Mouse (Mus musculus) MEL (cell line): Measurements from ENCODE around the gene Lrrc4b. TPM values are rescaled to one million over a fixed set of nuclear protein-coding genes. Genes with fewer than 3 reads are reported as not detected.

Source experiments
- DNase-seq: peaks from one replicate; pipeline ENCODE4 v3.0.0; 2011; ENCODE audit warnings: low read depth, low spot score
- H3K27ac ChIP-seq: 2 replicates; pipeline ENCODE4 v1.5.1; 2012; ENCODE audit warnings: low read depth, mild to moderate bottlenecking, control low read depth, low read length, moderate library complexity; ENCODE audit not compliant: control insufficient read depth
- H3K27me3 ChIP-seq, 2 experiments: fragments of 150-350 bp in 1 of 2; sonication (generic) in 1 of 2; 2 replicates each; pipeline ENCODE4 v1.6.1; 2012; ENCODE audit warnings: low read length in 2 of 2, mild to moderate bottlenecking in 2 of 2, improper control_type of control experiment in 1 of 2, moderate library complexity in 1 of 2; ENCODE audit not compliant: insufficient read depth in 2 of 2, control insufficient read depth in 1 of 2
- H3K36me3 ChIP-seq, 2 experiments: 2 replicates each; pipeline ENCODE4 v1.6.1; 2012 to 2014; ENCODE audit warnings: low read length in 2 of 2, improper control_type of control experiment in 1 of 2, inconsistent platforms in 1 of 2, mild to moderate bottlenecking in 1 of 2; ENCODE audit not compliant: insufficient read depth in 2 of 2, control insufficient read depth in 1 of 2
- H3K4me1 ChIP-seq, 2 experiments: fragments of 150-350 bp in 1 of 2; sonication (generic) in 1 of 2; 2 replicates each; pipeline ENCODE4 v1.6.1; 2012; ENCODE audit warnings: low read length in 2 of 2, improper control_type of control experiment in 1 of 2, mild to moderate bottlenecking in 1 of 2; ENCODE audit not compliant: insufficient read depth in 2 of 2, control insufficient read depth in 1 of 2
- H3K4me3 ChIP-seq, 2 experiments: fragments of 150-350 bp in 1 of 2; sonication (generic) in 1 of 2; 2 replicates each; pipeline ENCODE4 v1.5.1; 2012; ENCODE audit warnings: low read depth in 2 of 2, low read length in 2 of 2, mild to moderate bottlenecking in 2 of 2, moderate library complexity in 2 of 2, control low read depth in 1 of 2, improper control_type of control experiment in 1 of 2; ENCODE audit not compliant: control insufficient read depth in 1 of 2, insufficient read depth in 1 of 2
- H3K79me2 ChIP-seq: 2 replicates; pipeline ENCODE4 v1.6.1; 2012; ENCODE audit warnings: mild to moderate bottlenecking, low read length, moderate library complexity; ENCODE audit not compliant: control insufficient read depth, poor library complexity, insufficient read depth
- H3K9ac ChIP-seq: 2 replicates; pipeline ENCODE4 v1.6.1; 2012; ENCODE audit warnings: low read depth, mild to moderate bottlenecking, control low read depth, low read length, moderate library complexity; ENCODE audit not compliant: control insufficient read depth, poor library complexity, severe bottlenecking
- H3K9me3 ChIP-seq: fragments of 150-350 bp; sonication (generic); replicated peaks from 2 replicates; pipeline ENCODE4 v1.6.1; 2012; ENCODE audit warnings: mild to moderate bottlenecking, low read length, improper control_type of control experiment, moderate library complexity; ENCODE audit not compliant: insufficient read depth
- CHD1 ChIP-seq: IDR thresholded peaks from 2 replicates; pipeline ENCODE4 v1.6.1; 2012; ENCODE audit warnings: low read depth, mild to moderate bottlenecking, inconsistent platforms, low read length, improper control_type of control experiment
- CTCF ChIP-seq, 3 experiments: IDR thresholded peaks in 2 of 3; conservative IDR thresholded peaks in 1 of 3; 2 replicates each; pipeline ENCODE4 v1.5.1; 2011 to 2012; ENCODE audit warnings: low read length in 3 of 3, low read depth in 2 of 3, mild to moderate bottlenecking in 2 of 3, improper control_type of control experiment in 1 of 3, inconsistent platforms in 1 of 3, mixed read lengths in 1 of 3, moderate library complexity in 1 of 3; ENCODE audit not compliant: control insufficient read depth in 1 of 3, insufficient read depth in 1 of 3, poor library complexity in 1 of 3, severe bottlenecking in 1 of 3
- E2F4 ChIP-seq: IDR thresholded peaks from 2 replicates; pipeline ENCODE4 v1.6.1; 2011; ENCODE audit warnings: low read depth, low read length, improper control_type of control experiment, borderline replicate concordance
- ETS1 ChIP-seq: IDR thresholded peaks from 2 replicates; pipeline ENCODE4 v1.6.1; 2012; ENCODE audit warnings: low read depth, mild to moderate bottlenecking, inconsistent platforms, low read length, improper control_type of control experiment, moderate library complexity
- GATA1 ChIP-seq: IDR thresholded peaks from 2 replicates; pipeline ENCODE4 v1.6.1; 2011; ENCODE audit warnings: low read depth, low read length, improper control_type of control experiment
- JUND ChIP-seq: IDR thresholded peaks from 2 replicates; pipeline ENCODE4 v1.6.1; 2011; ENCODE audit warnings: low read depth, mild to moderate bottlenecking, improper control_type of control experiment, low read length
- MAZ ChIP-seq: IDR thresholded peaks from 2 replicates; pipeline ENCODE4 v1.6.1; 2012; ENCODE audit warnings: low read depth, mild to moderate bottlenecking, inconsistent platforms, low read length, improper control_type of control experiment
- MEF2A ChIP-seq: IDR thresholded peaks from 2 replicates; pipeline ENCODE4 v1.6.1; 2014; ENCODE audit warnings: low read depth, mild to moderate bottlenecking, inconsistent platforms, low read length, improper control_type of control experiment; ENCODE audit not compliant: poor library complexity, insufficient replicate concordance, severe bottlenecking; ENCODE audit errors: extremely low read depth
- MXI1 ChIP-seq: IDR thresholded peaks from 2 replicates; pipeline ENCODE4 v1.6.1; 2011; ENCODE audit warnings: mild to moderate bottlenecking, low read depth, low read length, improper control_type of control experiment
- MYB ChIP-seq: IDR thresholded peaks from 2 replicates; pipeline ENCODE4 v1.6.1; 2011; ENCODE audit warnings: mild to moderate bottlenecking, low read depth, low read length, improper control_type of control experiment
- MYC ChIP-seq: IDR thresholded peaks from 2 replicates; pipeline ENCODE4 v1.6.1; 2011; ENCODE audit warnings: low read depth, mild to moderate bottlenecking, low read length, improper control_type of control experiment, moderate library complexity
- POLR2AphosphoS2 ChIP-seq: IDR thresholded peaks from 2 replicates; pipeline ENCODE4 v1.6.1; 2011; ENCODE audit warnings: low read length, improper control_type of control experiment
- RAD21 ChIP-seq: IDR thresholded peaks from 2 replicates; pipeline ENCODE4 v1.6.1; 2011; ENCODE audit warnings: mild to moderate bottlenecking, low read depth, low read length, improper control_type of control experiment
- RCOR1 ChIP-seq: IDR thresholded peaks from 2 replicates; pipeline ENCODE4 v1.6.1; 2012; ENCODE audit warnings: low read depth, mild to moderate bottlenecking, inconsistent platforms, low read length, improper control_type of control experiment
- SMC3 ChIP-seq: IDR thresholded peaks from 2 replicates; pipeline ENCODE4 v1.6.1; 2011; ENCODE audit warnings: low read depth, low read length, improper control_type of control experiment
- ZKSCAN1 ChIP-seq: IDR thresholded peaks from 2 replicates; pipeline ENCODE4 v1.6.1; 2012; ENCODE audit warnings: low read depth, mild to moderate bottlenecking, inconsistent platforms, low read length, improper control_type of control experiment, moderate library complexity
- ZMIZ1 ChIP-seq: IDR thresholded peaks from 2 replicates; pipeline ENCODE4 v1.6.1; 2012; ENCODE audit warnings: low read depth, mild to moderate bottlenecking, inconsistent platforms, low read length, improper control_type of control experiment, moderate library complexity
- ZNF384 ChIP-seq: IDR thresholded peaks from 2 replicates; pipeline ENCODE4 v1.6.1; 2012; ENCODE audit warnings: low read depth, mild to moderate bottlenecking, inconsistent platforms, low read length, improper control_type of control experiment
- polyA plus RNA-seq, 2 experiments: library from polyadenylated mRNA; stranded (reverse) in 1 of 2; unstranded in 1 of 2; fragments of >175 nt in 1 of 2; fragments of >200 nt in 1 of 2; gene quantifications; 2 replicates each; pipeline versions ENCODE4 v1.2.1 to v1.2.4; 2012; ENCODE audit warnings: low replicate concordance in 2 of 2, low read depth in 1 of 2; ENCODE audit not compliant: insufficient read length in 2 of 2, insufficient read depth in 1 of 2, missing spikeins in 1 of 2
- total RNA-seq: library from RNA; depleted of rRNA; stranded (reverse); fragments of 300-350 nt; gene quantifications from 2 replicates; pipeline ENCODE4 v1.2.3, GENCODE M21; 2012

Lrrc4b gene
- total and polyA plus RNA-seq, 3 experiments = 0.58 to 4.4 TPM; not detected in 1

- Histone ChIP-seq H3K79me2 (no peaks in the 10 kb centered on the region), H3K9me3 (no peaks in the 10 kb centered on the region), H3K27me3 (no peaks in the 10 kb centered on the region), H3K27ac (no peak overlapping the region), H3K4me1 (peaks cover 0 to 5% of the 10 kb centered on the region in 2 experiments; a peak in 2 of 4 replicates), H3K36me3 (no peaks in the 10 kb centered on the region), H3K9ac (no peak overlapping the region), H3K4me3 (no peak overlapping the region)
- peak; percentile 48 for DNase-seq
- TF ChIP-seq ZKSCAN1 (no peak), JUND (no peak), GATA1 (0 out of 2 replicates have a peak, but pooled peaks have one; percentile 18), SMC3 (peak; percentile 56), CTCF (IDR thresholded peaks at IDR 0.05 in 2 of 3, conservative IDR thresholded peaks at IDR 0.05 in 1 of 3; ENCODE audit: control insufficient read depth in 1 of 3, insufficient read depth in 1 of 3, low read depth in 2 of 3, low read length in 3 of 3, poor library complexity in 1 of 3, severe bottlenecking in 1 of 3) (peak; percentile 51 to 74 (median 61)), ZNF384 (no peak), RAD21 (peak; percentile 45), MXI1 (no peak)
Measured at GRCm38 (mm10) chr7:44411144-44411543, 17.7 kb upstream of the Lrrc4b start.

- Histone ChIP-seq H3K27me3 (no peaks in the 10 kb centered on the region), H3K36me3 (no peaks in the 10 kb centered on the region), H3K4me3 (no peak overlapping the region), H3K9ac (no peak overlapping the region), H3K4me1 (no peaks in the 10 kb centered on the region), H3K27ac (no peak overlapping the region), H3K79me2 (no peaks in the 10 kb centered on the region), H3K9me3 (no peaks in the 10 kb centered on the region)
- DNase-seq = no peak
- TF ChIP-seq RCOR1 (no peak), MYC (no peak), MEF2A (no peak), MYB (no peak), ZNF384 (no peak), ZMIZ1 (no peak), MAZ (no peak)
Measured at GRCm38 (mm10) chr7:44413307-44413706, 15.5 kb upstream of the Lrrc4b start.

- H3K4me3 ChIP-seq = no peak overlapping the region
- no peak for TF ChIP-seq E2F4
- no peak for TF ChIP-seq POLR2AphosphoS2
- TF ChIP-seq ZMIZ1 = no peak
- TF ChIP-seq MYB = no peak
- no peak for TF ChIP-seq GATA1
- no peak for TF ChIP-seq CHD1
- no peak for TF ChIP-seq ETS1
- no peak for TF ChIP-seq MAZ
- TF ChIP-seq, all 39 proteins: peak for 0
- Histone ChIP-seq H3K36me3 (no peaks in the 10 kb centered on the region), H3K79me2 (no peaks in the 10 kb centered on the region), H3K27ac (no peak overlapping the region), H3K9me3 (no peaks in the 10 kb centered on the region), H3K27me3 (no peaks in the 10 kb centered on the region), H3K9ac (no peak overlapping the region), H3K4me1 (no peaks in the 10 kb centered on the region)
- no peak for DNase-seq
Measured at GRCm38 (mm10) chr7:44427666-44428065, 1.2 kb upstream of the Lrrc4b start.
